8 mouse cellular contexts compared by ENCODE assay signal in genomic region chr2:130449021-130449793, GRCm38 (mm10). TPM values are rescaled to one million over a fixed set of nuclear protein-coding genes. Genes with fewer than 3 reads are reported as not detected.
DNase-seq lines count a peak whose midpoint lies in the region; ATAC-seq lines count a peak whose summit lies in the region.

No protein-coding gene starts in this region.

- no peak overlapping the region for H3K27ac ChIP-seq in embryonic facial prominence, embryonic 11.5 days (replicated peaks; ENCODE audit: low read depth, low read length)
- peak overlapping the region; percentile 91 for H3K27ac ChIP-seq in hindbrain, embryonic 16.5 days (ENCODE audit: low read depth, low read length)

- H3K4me1 ChIP-seq in embryonic facial prominence, embryonic 11.5 days (ENCODE audit: control insufficient read depth, insufficient read depth, low read length) = no peaks in the 10 kb centered on the region
- H3K4me1 ChIP-seq in hindbrain, embryonic 16.5 days (ENCODE audit: control insufficient read depth, insufficient read depth, low read depth, low read length) = peaks cover 23% of the 10 kb centered on the region

- H3K4me2 ChIP-seq in embryonic facial prominence, embryonic 11.5 days (ENCODE audit: low read depth, low read length) = peak overlapping the region; percentile 86
- H3K4me2 ChIP-seq in hindbrain, embryonic 16.5 days (ENCODE audit: low read length) = peak overlapping the region; percentile 82

- no peaks in the 10 kb centered on the region for H3K27me3 ChIP-seq in embryonic facial prominence, embryonic 11.5 days (ENCODE audit: control insufficient read depth, insufficient read depth, low read length)
- no peaks in the 10 kb centered on the region for H3K27me3 ChIP-seq in hindbrain, embryonic 16.5 days (replicated peaks; ENCODE audit: control insufficient read depth, insufficient read depth, low read length)

- WGBS in embryonic facial prominence, embryonic 11.5 days = 9% methylated on average over 17 of the region's 17 CpGs
- WGBS in hindbrain, embryonic 16.5 days = 8% methylated on average over 17 of the region's 17 CpGs

- peak; percentile 35; the same call in 1 of the 2 replicates for ATAC-seq in embryonic facial prominence, embryonic 11.5 days (replicated peaks; ENCODE audit: insufficient number of reproducible peaks, low FRiP score, low TSS enrichment, low read depth)
- ATAC-seq in hindbrain, embryonic 16.5 days = peak; percentile 22
- ATAC-seq in megakaryocyte-erythroid progenitor cell, adult 5-6 weeks (replicated peaks; ENCODE audit: low FRiP score, low TSS enrichment, poor library complexity, severe bottlenecking) = 0 out of 2 replicates have a peak, but pooled peaks have one; percentile 12
- no peak for ATAC-seq in megakaryocyte progenitor cell, adult 5-6 weeks (replicated peaks; ENCODE audit: poor library complexity)

- H3K4me3 ChIP-seq in embryonic facial prominence, embryonic 11.5 days (ENCODE audit: low read depth, low read length) = peak overlapping the region; percentile 92
- peak overlapping the region; percentile 96 for H3K4me3 ChIP-seq in hindbrain, embryonic 16.5 days (ENCODE audit: low read length)

- DNase-seq in thymus, postnatal 4 days = peak; percentile 16
- no peak for DNase-seq in thymus, postnatal 36 days
- peak; percentile 36 for DNase-seq in embryonic facial prominence, embryonic 11.5 days (ENCODE audit: low spot score)
- no peak for DNase-seq in urinary bladder, postnatal 25 days (ENCODE audit: low spot score)
- DNase-seq in frontal cortex, postnatal 25 days (ENCODE audit: low spot score in 2 of 2) = no peak

- H3K9ac ChIP-seq in embryonic facial prominence, embryonic 11.5 days (replicated peaks; ENCODE audit: low read length) = peak overlapping the region; percentile 83
- H3K9ac ChIP-seq in hindbrain, embryonic 16.5 days (ENCODE audit: low read depth, low read length) = peak overlapping the region; percentile 97

- H3K9me3 ChIP-seq in embryonic facial prominence, embryonic 11.5 days (replicated peaks; ENCODE audit: control insufficient read depth, low read length) = no peaks in the 10 kb centered on the region
- no peaks in the 10 kb centered on the region for H3K9me3 ChIP-seq in hindbrain, embryonic 16.5 days (ENCODE audit: control insufficient read depth, low read length)

- H3K36me3 ChIP-seq in embryonic facial prominence, embryonic 11.5 days (replicated peaks; ENCODE audit: control insufficient read depth, insufficient read depth, low read depth, low read length) = peaks cover 2% of the 10 kb centered on the region; the same call in 1 of the 2 replicates
- 0 out of 2 replicates have a peak, but pooled peaks cover 2% of the 10 kb centered on the region for H3K36me3 ChIP-seq in hindbrain, embryonic 16.5 days (ENCODE audit: control insufficient read depth, insufficient read depth, low read length)

RNA-seq across cellular contexts. Expression of gene Ptpra, which starts 0.9 kb away (rescaled TPM):
- polyA plus RNA-seq in embryonic facial prominence, embryonic 11.5 days (2014; fragmentation: Nextera tagmentation; extraction: Ambion mirVana) = 96.8 and 105 TPM in 2 replicates
- 134 and 144 TPM in 2 replicates for polyA plus RNA-seq in hindbrain, embryonic 16.5 days (2015; fragmentation: Nextera tagmentation; extraction: Ambion mirVana)
- 77.0 and 78.4 TPM in 2 replicates for total RNA-seq in megakaryocyte-erythroid progenitor cell, adult 5-6 weeks (2014; fragmentation: Nextera tagmentation)
- total RNA-seq in megakaryocyte-erythroid progenitor cell, adult 5-6 weeks (2017) = 159 and 194 TPM in 2 replicates
- 47.2 and 67.1 TPM in 2 replicates for total RNA-seq in megakaryocyte progenitor cell, adult 5-6 weeks (2015)
- 123 and 143 TPM in 2 replicates for total RNA-seq in megakaryocyte progenitor cell, adult 5-6 weeks (2017)

RNA-seq across cellular contexts. Expression of gene Pced1a, which starts 24.7 kb away (rescaled TPM):
- 10.0 and 10.3 TPM in 2 replicates for polyA plus RNA-seq in embryonic facial prominence, embryonic 11.5 days (2014; fragmentation: Nextera tagmentation; extraction: Ambion mirVana)
- 15.2 and 15.4 TPM in 2 replicates for polyA plus RNA-seq in hindbrain, embryonic 16.5 days (2015; fragmentation: Nextera tagmentation; extraction: Ambion mirVana)
- 5.2 and 7.4 TPM in 2 replicates for total RNA-seq in megakaryocyte-erythroid progenitor cell, adult 5-6 weeks (2014; fragmentation: Nextera tagmentation)
- total RNA-seq in megakaryocyte-erythroid progenitor cell, adult 5-6 weeks (2017) = 7.2 and 8.2 TPM in 2 replicates
- 10.3 and 15.5 TPM in 2 replicates for total RNA-seq in megakaryocyte progenitor cell, adult 5-6 weeks (2015)
- total RNA-seq in megakaryocyte progenitor cell, adult 5-6 weeks (2017) = 11.7 and 13.6 TPM in 2 replicates

RNA-seq across cellular contexts. Expression of gene Vps16, which starts 25.1 kb away (rescaled TPM):
- 81.9 and 84.8 TPM in 2 replicates for polyA plus RNA-seq in embryonic facial prominence, embryonic 11.5 days (2014; fragmentation: Nextera tagmentation; extraction: Ambion mirVana)
- 104 and 105 TPM in 2 replicates for polyA plus RNA-seq in hindbrain, embryonic 16.5 days (2015; fragmentation: Nextera tagmentation; extraction: Ambion mirVana)
- total RNA-seq in megakaryocyte-erythroid progenitor cell, adult 5-6 weeks (2014; fragmentation: Nextera tagmentation) = 150 and 199 TPM in 2 replicates
- total RNA-seq in megakaryocyte-erythroid progenitor cell, adult 5-6 weeks (2017) = 123 and 151 TPM in 2 replicates
- total RNA-seq in megakaryocyte progenitor cell, adult 5-6 weeks (2015) = 102 and 115 TPM in 2 replicates
- total RNA-seq in megakaryocyte progenitor cell, adult 5-6 weeks (2017) = 124 and 152 TPM in 2 replicates

RNA-seq across cellular contexts. Expression of gene Tmem239, which starts 42.9 kb away (rescaled TPM):
- polyA plus RNA-seq in embryonic facial prominence, embryonic 11.5 days (2014; fragmentation: Nextera tagmentation; extraction: Ambion mirVana) = not detected in 2 replicates
- 0.12 and 0.28 TPM in 2 replicates for polyA plus RNA-seq in hindbrain, embryonic 16.5 days (2015; fragmentation: Nextera tagmentation; extraction: Ambion mirVana)
- not detected in 2 replicates for total RNA-seq in megakaryocyte-erythroid progenitor cell, adult 5-6 weeks (2014; fragmentation: Nextera tagmentation)
- not detected in 2 replicates for total RNA-seq in megakaryocyte-erythroid progenitor cell, adult 5-6 weeks (2017)
- not detected in 2 replicates for total RNA-seq in megakaryocyte progenitor cell, adult 5-6 weeks (2015)
- not detected in 2 replicates for total RNA-seq in megakaryocyte progenitor cell, adult 5-6 weeks (2017)

RNA-seq across cellular contexts. Expression of gene 1700020A23Rik, which starts 44.1 kb away (rescaled TPM):
- polyA plus RNA-seq in embryonic facial prominence, embryonic 11.5 days (2014; fragmentation: Nextera tagmentation; extraction: Ambion mirVana) = not detected in 2 replicates
- 0.30 and 0.59 TPM in 2 replicates for polyA plus RNA-seq in hindbrain, embryonic 16.5 days (2015; fragmentation: Nextera tagmentation; extraction: Ambion mirVana)
- total RNA-seq in megakaryocyte-erythroid progenitor cell, adult 5-6 weeks (2014; fragmentation: Nextera tagmentation) = not detected in 2 replicates
- total RNA-seq in megakaryocyte-erythroid progenitor cell, adult 5-6 weeks (2017) = not detected in 2 replicates
- not detected in 2 replicates for total RNA-seq in megakaryocyte progenitor cell, adult 5-6 weeks (2015)
- not detected in 2 replicates for total RNA-seq in megakaryocyte progenitor cell, adult 5-6 weeks (2017)

Comparison
In these comparisons a context has a peak if more than half of its experiments do, and no peak if none do; other contexts are left out.
1. DNase-seq: peak in thymus, postnatal 4 days (single experiment) and embryonic facial prominence, embryonic 11.5 days (single experiment); none in thymus, postnatal 36 days (0 of 2), urinary bladder, postnatal 25 days (single experiment) and frontal cortex, postnatal 25 days (0 of 2).